Mouse (Mus musculus) CH12.LX (cell line): ENCODE measurements around the gene Ccdc146. TPM values are rescaled to one million over a fixed set of nuclear protein-coding genes. Genes with fewer than 3 reads are reported as not detected.

ENCODE experiments used
- DNase-seq: peaks from one replicate; pipeline ENCODE4 v3.0.0-alpha.2; 2013; ENCODE audit errors: extremely low read depth
- H3K27ac ChIP-seq: 2 replicates; pipeline ENCODE4 v1.5.1; 2012; ENCODE audit warnings: low read depth, mild to moderate bottlenecking, control low read depth, moderate library complexity; ENCODE audit not compliant: insufficient read depth
- H3K27me3 ChIP-seq: replicated peaks from 2 replicates; pipeline ENCODE3; 2012; ENCODE audit warnings: inconsistent platforms
- H3K36me3 ChIP-seq, 2 experiments: replicated peaks in 1 of 2; 2 replicates each; pipeline versions ENCODE3 to v1.6.1; 2012; ENCODE audit warnings: inconsistent platforms in 1 of 2, low read length in 1 of 2, mild to moderate bottlenecking in 1 of 2, mixed read lengths in 1 of 2, moderate library complexity in 1 of 2; ENCODE audit not compliant: control insufficient read depth in 1 of 2, insufficient read depth in 1 of 2
- H3K4me1 ChIP-seq, 2 experiments: 2 replicates each; pipeline ENCODE4 v1.6.1; 2012; ENCODE audit warnings: inconsistent platforms in 1 of 2, moderate library complexity in 1 of 2; ENCODE audit not compliant: insufficient read depth in 2 of 2, control insufficient read depth in 1 of 2
- H3K4me2 ChIP-seq: 2 replicates; pipeline ENCODE4 v1.6.1; 2012; ENCODE audit warnings: low read depth, mild to moderate bottlenecking, control low read depth; ENCODE audit not compliant: poor library complexity, insufficient read depth, severe bottlenecking
- H3K4me3 ChIP-seq, 3 experiments: fragments of 150-350 bp in 1 of 3; sonication (generic) in 1 of 3; replicated peaks in 1 of 3; 2 replicates each; pipeline versions ENCODE3 to v1.5.1; 2011 to 2012; ENCODE audit warnings: low read depth in 2 of 3, low read length in 2 of 3, mild to moderate bottlenecking in 2 of 3, moderate library complexity in 2 of 3, control low read depth in 1 of 3, improper control_type of control experiment in 1 of 3, inconsistent platforms in 1 of 3, mixed read lengths in 1 of 3; ENCODE audit not compliant: poor library complexity in 1 of 3
- H3K79me2 ChIP-seq: replicated peaks from 2 replicates; pipeline ENCODE4 v1.6.1; 2012; ENCODE audit warnings: mild to moderate bottlenecking, moderate library complexity; ENCODE audit not compliant: control insufficient read depth, poor library complexity, insufficient read depth, severe bottlenecking; ENCODE audit errors: extremely low read depth
- H3K9ac ChIP-seq: 2 replicates; pipeline ENCODE4 v1.6.1; 2012; ENCODE audit warnings: low read depth, mild to moderate bottlenecking, control low read depth, moderate library complexity; ENCODE audit not compliant: insufficient read depth
- H3K9me3 ChIP-seq: replicated peaks from 2 replicates; pipeline ENCODE3; 2012; ENCODE audit warnings: low read length, inconsistent platforms, mixed read lengths
- BHLHE40 ChIP-seq: IDR thresholded peaks from 2 replicates; pipeline ENCODE4 v1.6.1; 2011; ENCODE audit warnings: mild to moderate bottlenecking, low read depth, low read length, improper control_type of control experiment
- CHD2 ChIP-seq: IDR thresholded peaks from 2 replicates; pipeline ENCODE4 v1.6.1; 2011; ENCODE audit warnings: low read length, improper control_type of control experiment
- CTCF ChIP-seq, 2 experiments: IDR thresholded peaks in 1 of 2; conservative IDR thresholded peaks in 1 of 2; 2 replicates each; pipeline ENCODE4 v1.5.1; 2011 to 2012; ENCODE audit warnings: low read depth in 2 of 2, low read length in 2 of 2, improper control_type of control experiment in 1 of 2, inconsistent platforms in 1 of 2, mild to moderate bottlenecking in 1 of 2, moderate library complexity in 1 of 2
- E2F4 ChIP-seq: IDR thresholded peaks from 2 replicates; pipeline ENCODE4 v1.6.1; 2011; ENCODE audit warnings: low read depth, low read length, improper control_type of control experiment; ENCODE audit not compliant: insufficient replicate concordance
- ELF1 ChIP-seq: IDR thresholded peaks from 2 replicates; pipeline ENCODE4 v1.6.1; 2014; ENCODE audit warnings: low read depth, mild to moderate bottlenecking, inconsistent platforms, low read length, improper control_type of control experiment
- EP300 ChIP-seq: IDR thresholded peaks from 2 replicates; pipeline ENCODE4 v1.6.1; 2011; ENCODE audit warnings: low read length, improper control_type of control experiment
- ETS1 ChIP-seq: conservative IDR thresholded peaks from 2 replicates; pipeline ENCODE4 v1.6.1; 2012; ENCODE audit warnings: low read depth, mild to moderate bottlenecking, inconsistent platforms, low read length, improper control_type of control experiment, moderate library complexity
- HCFC1 ChIP-seq: IDR thresholded peaks from 2 replicates; pipeline ENCODE4 v1.6.1; 2012; ENCODE audit warnings: low read depth, mild to moderate bottlenecking, inconsistent platforms, low read length, improper control_type of control experiment
- IRF4 ChIP-seq: IDR thresholded peaks from 2 replicates; pipeline ENCODE4 v1.6.1; 2014; ENCODE audit warnings: low read depth, mild to moderate bottlenecking, inconsistent platforms, low read length, improper control_type of control experiment
- JUN ChIP-seq: IDR thresholded peaks from 2 replicates; pipeline ENCODE4 v1.6.1; 2011; ENCODE audit warnings: low read depth, mild to moderate bottlenecking, low read length, improper control_type of control experiment, moderate library complexity; ENCODE audit not compliant: insufficient read depth
- KAT2A ChIP-seq: IDR thresholded peaks from 2 replicates; pipeline ENCODE4 v1.6.1; 2012; ENCODE audit warnings: low read length, improper control_type of control experiment, inconsistent platforms; ENCODE audit not compliant: insufficient replicate concordance
- MAZ ChIP-seq: IDR thresholded peaks from 2 replicates; pipeline ENCODE4 v1.6.1; 2012; ENCODE audit warnings: low read depth, mild to moderate bottlenecking, inconsistent platforms, low read length, improper control_type of control experiment, moderate library complexity
- MYC ChIP-seq: IDR thresholded peaks from 2 replicates; pipeline ENCODE4 v1.6.1; 2011; ENCODE audit warnings: low read depth, mild to moderate bottlenecking, improper control_type of control experiment, low read length
- POLR2AphosphoS2 ChIP-seq: IDR thresholded peaks from 2 replicates; pipeline ENCODE4 v1.6.1; 2011; ENCODE audit warnings: low read depth, low read length, improper control_type of control experiment
- RCOR1 ChIP-seq: conservative IDR thresholded peaks from 2 replicates; pipeline ENCODE4 v1.6.1; 2012; ENCODE audit warnings: low read depth, mild to moderate bottlenecking, inconsistent platforms, low read length, improper control_type of control experiment
- SIN3A ChIP-seq: IDR thresholded peaks from 2 replicates; pipeline ENCODE4 v1.6.1; 2012; ENCODE audit warnings: low read length, improper control_type of control experiment, inconsistent platforms
- TBP ChIP-seq: conservative IDR thresholded peaks from 2 replicates; pipeline ENCODE4 v1.6.1; 2011; ENCODE audit warnings: low read depth, low read length, improper control_type of control experiment
- TCF12 ChIP-seq: IDR thresholded peaks from 2 replicates; pipeline ENCODE4 v1.6.1; 2014; ENCODE audit warnings: low read depth, mild to moderate bottlenecking, inconsistent platforms, low read length, improper control_type of control experiment
- UBTF ChIP-seq: IDR thresholded peaks from 2 replicates; pipeline ENCODE4 v1.6.1; 2012; ENCODE audit warnings: low read depth, mild to moderate bottlenecking, inconsistent platforms, low read length, improper control_type of control experiment, moderate library complexity
- USF1 ChIP-seq: IDR thresholded peaks from 2 replicates; pipeline ENCODE4 v1.6.1; 2014; ENCODE audit warnings: low read depth, mild to moderate bottlenecking, inconsistent platforms, low read length, improper control_type of control experiment
- USF2 ChIP-seq: conservative IDR thresholded peaks from 2 replicates; pipeline ENCODE4 v1.6.1; 2011; ENCODE audit warnings: low read depth, low read length, improper control_type of control experiment
- ZNF384 ChIP-seq: IDR thresholded peaks from 2 replicates; pipeline ENCODE4 v1.6.1; 2012; ENCODE audit warnings: low read depth, low read length, improper control_type of control experiment, inconsistent platforms
- dilution Hi-C: fragments of 300-500 bp; cut with MboI; formaldehyde crosslinking; loops from 2 replicates; pipeline ENCODE4 v1.14.3; 2020; ENCODE audit warnings: low sequenced_read_pairs; ENCODE audit not compliant: extremely low pct_unique_long_range_greater_than_20kb, extremely low pct_ligation_motif_present
- in situ Hi-C: fragments of 300-500 bp; cut with MboI; formaldehyde crosslinking; loops from 3 replicates; pipeline ENCODE4 v1.14.3; 2019; ENCODE audit warnings: low sequenced_read_pairs, low pct_ligation_motif_present, low pct_unique_long_range_greater_than_20kb, mixed read lengths
- polyA plus RNA-seq: library from polyadenylated mRNA; unstranded; fragments of >175 nt; gene quantifications from 2 replicates; pipeline ENCODE4 v1.2.1, GENCODE M21; 2012; ENCODE audit warnings: low read depth; ENCODE audit not compliant: insufficient read length
- total RNA-seq, 2 experiments: library from RNA; depleted of rRNA; stranded (reverse); fragments of 300-350 nt in 1 of 2; fragments of >200 nt in 1 of 2; gene quantifications; 2 replicates each; pipeline ENCODE4 v1.2.3; 2012 to 2014

Ccdc146 gene
- total and polyA plus RNA-seq, 3 experiments = 0.17 to 0.21 TPM; not detected in 1

DNA sequence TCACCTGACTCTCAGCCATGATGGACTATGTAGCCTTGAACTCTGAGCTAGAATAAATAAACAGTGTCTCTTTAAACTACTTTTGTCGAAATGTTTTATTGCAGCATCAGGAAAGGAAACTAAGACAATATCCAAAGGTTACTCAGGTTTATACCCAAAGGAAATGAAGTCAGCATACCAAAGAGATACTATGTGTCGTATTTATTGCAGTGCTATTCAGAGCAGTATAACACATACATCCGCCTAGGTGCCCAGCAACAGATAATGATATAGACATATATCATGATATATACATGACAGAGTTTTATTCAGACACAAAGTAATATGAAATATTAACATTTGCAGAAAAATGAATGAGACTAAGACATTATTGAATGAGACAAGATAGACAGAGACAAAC, 61.1 kb downstream of the Ccdc146 start:
- TF ChIP-seq MAZ (no peak), TBP (no peak)
- H3K36me3 ChIP-seq = no peaks in the 10 kb centered on the region
- in situ Hi-C loops = no loop called here
- H3K27me3 ChIP-seq = no peaks in the 10 kb centered on the region
- dilution Hi-C loops = no loop called here
- peaks cover 3% of the 10 kb centered on the region for H3K9me3 ChIP-seq
- H3K79me2 ChIP-seq = no peaks in the 10 kb centered on the region; the same call in 1 of the 2 replicates
- no peak overlapping the region for H3K27ac ChIP-seq
- H3K4me3 ChIP-seq = no peak overlapping the region
- DNase-seq = no peak
- no peak overlapping the region for H3K4me2 ChIP-seq
- peaks cover 0 to 16% of the 10 kb centered on the region in 2 experiments; a peak in 2 of 4 replicates for H3K4me1 ChIP-seq
- H3K9ac ChIP-seq = no peak overlapping the region

DNA sequence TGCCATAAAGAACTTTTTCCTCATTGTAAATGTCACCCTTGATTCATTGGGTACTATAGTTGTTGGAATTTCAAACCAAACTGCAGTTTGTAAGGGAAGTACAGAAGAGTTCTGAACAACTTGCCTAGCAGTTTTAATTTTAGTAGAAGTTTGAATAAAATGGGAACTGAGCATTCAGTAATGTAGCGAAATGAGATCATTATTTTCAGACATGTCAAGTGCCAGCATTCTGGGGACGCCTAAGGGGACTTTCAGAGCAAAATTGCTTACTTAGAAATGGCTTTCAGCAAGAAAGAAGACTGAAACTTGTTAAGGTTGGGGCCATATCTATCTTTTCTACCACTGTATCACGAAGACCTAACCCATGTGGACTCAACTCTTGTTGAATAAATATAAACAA, 65.8 kb downstream of the Ccdc146 start:
- no peaks in the 10 kb centered on the region for H3K36me3 ChIP-seq
- no peaks in the 10 kb centered on the region for H3K27me3 ChIP-seq
- no peak for DNase-seq
- no peak overlapping the region for H3K9ac ChIP-seq
- dilution Hi-C loops (no loop called here), in situ Hi-C loops (no loop called here)
- H3K79me2 ChIP-seq = no peaks in the 10 kb centered on the region
- no peak overlapping the region for H3K27ac ChIP-seq
- TF ChIP-seq POLR2AphosphoS2 (no peak), KAT2A (no peak), USF1 (no peak), HCFC1 (no peak), USF2 (no peak), ZNF384 (no peak), SIN3A (no peak), TCF12 (no peak), ETS1 (no peak), JUN (peak; percentile 41; the same call in 1 of the 2 replicates), UBTF (no peak), RCOR1 (no peak), BHLHE40 (no peak), MYC (no peak), EP300 (peak; percentile 63; the same call in 1 of the 2 replicates), IRF4 (peak; percentile 65), CTCF (conservative IDR thresholded peaks at IDR 0.05 in 1 of 2, IDR thresholded peaks at IDR 0.05 in 1 of 2; ENCODE audit: low read depth in 2 of 2, low read length in 2 of 2) (no peak), ELF1 (no peak), TBP (no peak), CHD2 (no peak), E2F4 (no peak)
- H3K4me3 ChIP-seq = no peak overlapping the region
- H3K4me2 ChIP-seq = no peak overlapping the region
- peaks cover 3% of the 10 kb centered on the region for H3K9me3 ChIP-seq
- H3K4me1 ChIP-seq = peaks cover 4 to 5% of the 10 kb centered on the region in 2 experiments; a peak in 3 of 4 replicates
